Mouse (Mus musculus): ENCODE data around the gene Tnfsf13. TPM values are rescaled to one million over a fixed set of nuclear protein-coding genes. Genes with fewer than 3 reads are reported as not detected.

Gene Tnfsf13
- polyA plus RNA-seq, 1 experiment from 2014 or later: 0.55 TPM

DNA sequence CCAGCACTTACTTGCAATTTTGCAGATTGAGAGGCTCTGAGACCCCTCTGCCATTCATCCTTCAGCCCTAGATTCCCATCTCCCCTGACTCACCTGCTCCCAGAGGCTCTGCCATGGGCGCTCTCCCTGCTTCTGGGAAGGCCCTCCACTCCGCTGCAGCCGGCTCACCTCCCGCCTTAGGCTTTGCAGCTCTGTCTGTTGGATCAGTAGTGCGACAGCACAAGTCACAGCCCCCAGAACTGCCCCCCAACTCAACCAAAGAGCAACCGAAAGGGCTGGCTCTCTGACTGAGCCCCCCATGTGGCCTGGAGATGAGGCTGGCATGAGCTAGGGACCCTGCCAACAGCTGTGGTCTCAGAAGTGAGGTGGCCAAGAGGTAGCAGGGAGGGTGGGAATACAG, 648 bp downstream of the Tnfsf13 start:
- H3K4me2 ChIP-seq (replicated peaks): no peak overlapping the region
- H3K9me3 ChIP-seq (ENCODE audit: control insufficient read depth, low read length): no peaks in the 10 kb centered on the region
- no peak overlapping the region for H3K27ac ChIP-seq
- no peak overlapping the region for H3K4me3 ChIP-seq (replicated peaks; ENCODE audit: low read length)
- peaks cover 22% of the 10 kb centered on the region for H3K4me1 ChIP-seq (replicated peaks; ENCODE audit: control insufficient read depth, insufficient read depth, low read length)
- ATAC-seq (ENCODE audit: low FRiP score) (no peak), DNase-seq (ENCODE audit: low spot score) (no peak)
- H3K36me3 ChIP-seq (replicated peaks; ENCODE audit: control insufficient read depth, insufficient read depth): peaks cover 5% of the 10 kb centered on the region
- 74% methylated on average over 6 of the region's 6 CpGs for WGBS
- no peaks in the 10 kb centered on the region for H3K27me3 ChIP-seq (ENCODE audit: control insufficient read depth, insufficient read depth, low read length)
- 0 out of 2 replicates have a peak overlapping the region, but pooled peaks have one; percentile 17 for H3K9ac ChIP-seq

- Histone ChIP-seq H3K4me1 (replicated peaks; ENCODE audit: control insufficient read depth, insufficient read depth, low read length) (peaks cover 25% of the 10 kb centered on the region), H3K36me3 (replicated peaks; ENCODE audit: control insufficient read depth, insufficient read depth) (peaks cover 9% of the 10 kb centered on the region), H3K4me2 (replicated peaks) (no peak overlapping the region), H3K4me3 (replicated peaks; ENCODE audit: low read length) (no peak overlapping the region), H3K27me3 (ENCODE audit: control insufficient read depth, insufficient read depth, low read length) (no peaks in the 10 kb centered on the region), H3K27ac (no peak overlapping the region), H3K9ac (peak overlapping the region; percentile 13; the same call in 1 of the 2 replicates), H3K9me3 (ENCODE audit: control insufficient read depth, low read length) (no peaks in the 10 kb centered on the region)
- ATAC-seq (ENCODE audit: low FRiP score) (no peak), DNase-seq (ENCODE audit: low spot score) (no peak)
- WGBS: 84% methylated on average over 12 of the region's 12 CpGs
These were observed 1.3 kb downstream of the Tnfsf13 start for GRCm38 (mm10) chr11:69684128-69684745.

- Histone ChIP-seq H3K9me3 (ENCODE audit: control insufficient read depth, low read length) (no peaks in the 10 kb centered on the region), H3K27me3 (ENCODE audit: control insufficient read depth, insufficient read depth, low read length) (no peaks in the 10 kb centered on the region), H3K4me2 (replicated peaks) (peak overlapping the region; percentile 71), H3K36me3 (replicated peaks; ENCODE audit: control insufficient read depth, insufficient read depth) (peaks cover 13% of the 10 kb centered on the region), H3K4me3 (replicated peaks; ENCODE audit: low read length) (no peak overlapping the region), H3K9ac (peak overlapping the region; percentile 74), H3K27ac (peak overlapping the region; percentile 79), H3K4me1 (replicated peaks; ENCODE audit: control insufficient read depth, insufficient read depth, low read length) (peaks cover 25% of the 10 kb centered on the region)
- DNase-seq (ENCODE audit: low spot score): no peak
- ATAC-seq (ENCODE audit: low FRiP score): no peak
- WGBS: 85% methylated on average over 7 of the region's 7 CpGs
These were observed 2.0 kb downstream of the Tnfsf13 start for GRCm38 (mm10) chr11:69683576-69683975.

DNA sequence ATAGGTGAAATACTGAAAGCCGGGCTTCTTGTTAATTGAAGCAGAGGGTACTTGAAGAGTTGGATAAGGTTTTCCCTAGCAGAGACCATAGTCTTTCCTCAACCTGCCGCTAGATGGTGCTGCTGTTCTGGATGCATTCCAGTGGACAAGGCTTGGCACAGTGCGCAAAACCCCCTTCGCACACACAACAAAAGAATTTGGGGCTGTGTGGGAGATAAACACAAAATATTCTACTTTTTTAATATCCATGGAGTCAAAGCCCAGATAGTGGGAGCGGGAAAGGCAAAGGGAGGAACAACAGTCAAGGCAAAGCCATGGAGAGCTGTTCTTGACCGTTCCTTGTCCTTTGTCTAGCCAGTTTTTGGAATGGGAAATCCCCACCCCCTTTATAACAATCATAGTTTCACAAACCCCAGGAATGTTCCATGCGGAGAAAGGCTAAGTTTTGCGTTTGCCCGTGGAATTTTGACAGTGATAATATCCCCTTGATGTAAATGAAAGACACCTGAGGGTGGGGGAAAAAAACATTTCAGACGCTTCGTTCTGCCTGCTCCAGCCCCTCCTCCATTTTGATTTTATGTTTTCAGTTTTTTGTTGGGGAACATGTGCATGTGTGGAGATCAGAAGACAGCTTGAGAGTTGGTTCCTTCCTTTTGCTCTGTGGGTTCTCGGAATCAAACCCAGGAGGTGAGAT, 2.6 kb downstream of the Tnfsf13 start:
- no peaks in the 10 kb centered on the region for H3K27me3 ChIP-seq (ENCODE audit: control insufficient read depth, insufficient read depth, low read length)
- peaks cover 19% of the 10 kb centered on the region for H3K36me3 ChIP-seq (replicated peaks; ENCODE audit: control insufficient read depth, insufficient read depth)
- ATAC-seq (ENCODE audit: low FRiP score) (0 out of 2 replicates have a peak, but pooled peaks have one; percentile 32), DNase-seq (ENCODE audit: low spot score) (peak; percentile 97)
- peak overlapping the region; percentile 74 for H3K9ac ChIP-seq
- peak overlapping the region; percentile 71 for H3K4me2 ChIP-seq (replicated peaks)
- H3K4me3 ChIP-seq (replicated peaks; ENCODE audit: low read length): peak overlapping the region; percentile 73; the same call in 1 of the 2 replicates
- H3K27ac ChIP-seq: peak overlapping the region; percentile 93
- H3K4me1 ChIP-seq (replicated peaks; ENCODE audit: control insufficient read depth, insufficient read depth, low read length): peaks cover 25% of the 10 kb centered on the region
- 20% methylated on average over 12 of the region's 12 CpGs for WGBS
- no peaks in the 10 kb centered on the region for H3K9me3 ChIP-seq (ENCODE audit: control insufficient read depth, low read length)

- WGBS: 29% methylated on average over 24 of the region's 24 CpGs
- DNase-seq (ENCODE audit: low spot score) (no peak), ATAC-seq (ENCODE audit: low FRiP score) (no peak)
- peaks cover 25% of the 10 kb centered on the region for H3K36me3 ChIP-seq (replicated peaks; ENCODE audit: control insufficient read depth, insufficient read depth)
- H3K27ac ChIP-seq: peak overlapping the region; percentile 93
- no peaks in the 10 kb centered on the region for H3K9me3 ChIP-seq (ENCODE audit: control insufficient read depth, low read length)
- peak overlapping the region; percentile 71 for H3K4me2 ChIP-seq (replicated peaks)
- H3K9ac ChIP-seq: peak overlapping the region; percentile 74
- peak overlapping the region; percentile 73 for H3K4me3 ChIP-seq (replicated peaks; ENCODE audit: low read length)
- peaks cover 25% of the 10 kb centered on the region for H3K4me1 ChIP-seq (replicated peaks; ENCODE audit: control insufficient read depth, insufficient read depth, low read length)
- no peaks in the 10 kb centered on the region for H3K27me3 ChIP-seq (ENCODE audit: control insufficient read depth, insufficient read depth, low read length)
These were observed 3.3 kb downstream of the Tnfsf13 start for GRCm38 (mm10) chr11:69682209-69682839.

DNA sequence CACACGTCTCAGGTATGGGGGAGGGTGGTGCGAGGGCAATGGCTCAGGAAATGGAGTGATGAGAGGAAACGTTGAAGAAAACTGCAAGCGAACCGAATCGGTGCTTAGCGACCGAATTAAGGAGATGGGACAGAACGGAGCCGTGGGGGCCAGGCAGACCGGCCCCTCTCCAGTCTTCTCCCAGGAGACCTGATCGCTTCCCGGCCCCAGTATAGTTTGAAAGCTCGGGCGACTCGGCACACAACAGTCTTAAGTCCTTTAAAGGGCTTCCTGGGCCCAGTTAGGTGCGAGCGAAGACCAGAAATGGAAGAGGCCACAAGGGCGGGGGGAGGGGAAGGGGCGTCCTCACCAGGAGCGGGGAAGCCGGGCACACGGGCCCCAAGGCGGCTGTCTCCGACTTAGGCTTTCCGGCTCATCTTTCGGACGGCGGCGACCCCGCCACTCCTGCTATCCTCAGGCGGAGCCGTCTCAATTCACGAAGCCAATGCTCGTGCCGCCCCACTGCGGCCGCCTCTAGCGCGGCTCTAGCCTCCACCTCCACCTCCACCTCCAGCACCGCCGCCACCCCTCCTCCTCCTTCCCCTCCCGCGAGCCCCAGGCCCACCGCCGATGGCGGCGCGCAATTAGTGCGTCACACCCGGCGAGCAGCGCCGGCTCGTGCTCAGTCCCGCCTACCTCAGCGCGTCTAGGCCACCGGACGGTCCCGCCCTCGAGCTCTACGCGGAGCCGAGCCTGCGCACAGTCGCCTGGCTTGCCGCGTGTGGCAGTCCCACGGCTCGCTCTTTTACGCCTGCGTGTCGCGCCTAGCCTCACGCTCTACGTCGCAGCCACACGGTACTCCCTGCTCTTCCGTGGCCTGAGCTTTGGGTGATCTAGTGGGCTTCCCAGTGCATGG, 4.0 kb downstream of the Tnfsf13 start, which contains the start of gene Senp3:
Gene Senp3 (minus strand): TSS at position 771 of the 895 bp plus-strand sequence.
- Histone ChIP-seq H3K4me2 (replicated peaks) (peak within 1 kb of the TSS; percentile 71), H3K36me3 (replicated peaks; ENCODE audit: control insufficient read depth, insufficient read depth) (peaks cover 33% of the 10 kb centered on the region), H3K9ac (peak within 1 kb of the TSS; percentile 74), H3K9me3 (ENCODE audit: control insufficient read depth, low read length) (no peaks in the 10 kb centered on the region), H3K4me1 (replicated peaks; ENCODE audit: control insufficient read depth, insufficient read depth, low read length) (peaks cover 25% of the 10 kb centered on the region), H3K4me3 (replicated peaks; ENCODE audit: low read length) (peak within 1 kb of the TSS; percentile 73), H3K27me3 (ENCODE audit: control insufficient read depth, insufficient read depth, low read length) (no peaks in the 10 kb centered on the region), H3K27ac (peak within 1 kb of the TSS; percentile 93)
- peak; percentile 97 for ATAC-seq (ENCODE audit: low FRiP score)
- under 1% methylated on average over 71 of the region's 80 CpGs for WGBS
- DNase-seq (ENCODE audit: low spot score): peak; percentile 99

DNA sequence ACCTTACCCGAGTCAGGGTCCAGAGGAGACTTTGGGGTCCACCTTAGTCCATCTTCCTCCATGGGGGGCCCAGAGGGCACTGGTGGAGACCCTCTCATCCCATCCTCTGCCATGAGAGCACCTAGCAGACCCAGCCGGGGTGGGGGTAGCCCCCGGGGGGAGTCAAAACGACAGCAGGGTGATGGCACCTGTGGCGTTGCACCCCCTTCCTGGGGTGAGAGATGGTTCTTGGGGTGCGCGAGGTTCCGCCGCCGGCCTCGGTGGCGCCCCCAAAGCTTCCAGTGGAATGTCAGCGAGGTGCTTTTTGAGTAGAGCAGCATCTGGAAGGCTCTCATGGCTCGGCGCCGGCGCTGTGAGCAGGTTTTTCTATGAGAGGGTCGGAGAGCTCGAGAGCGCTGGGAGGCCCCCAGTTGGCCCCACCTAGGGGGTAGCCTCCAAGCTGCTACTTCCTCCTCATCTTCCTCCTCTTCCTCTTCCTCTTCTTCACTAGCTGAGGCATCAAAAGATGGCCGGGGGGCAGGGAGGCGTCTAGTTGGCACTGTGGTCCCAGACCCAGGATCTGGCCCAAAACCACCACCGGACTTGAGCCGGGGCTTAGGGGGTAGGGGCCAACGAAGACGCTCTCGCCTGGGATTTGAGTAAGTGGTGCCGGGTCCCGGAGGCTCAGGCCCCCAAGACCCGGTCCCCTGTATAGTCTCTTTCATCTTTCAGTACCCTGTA, 5.3 kb downstream of the Tnfsf13 start:
- no peak overlapping the region for H3K27ac ChIP-seq
- H3K9ac ChIP-seq: peak overlapping the region; percentile 74; the same call in 1 of the 2 replicates
- peak overlapping the region; percentile 73 for H3K4me3 ChIP-seq (replicated peaks; ENCODE audit: low read length)
- H3K4me1 ChIP-seq (replicated peaks; ENCODE audit: control insufficient read depth, insufficient read depth, low read length): peaks cover 25% of the 10 kb centered on the region
- no peak for DNase-seq (ENCODE audit: low spot score)
- WGBS: 90% methylated on average over 30 of the region's 30 CpGs
- peak overlapping the region; percentile 71 for H3K4me2 ChIP-seq (replicated peaks)
- H3K27me3 ChIP-seq (ENCODE audit: control insufficient read depth, insufficient read depth, low read length): no peaks in the 10 kb centered on the region
- no peak for ATAC-seq (ENCODE audit: low FRiP score)
- H3K9me3 ChIP-seq (ENCODE audit: control insufficient read depth, low read length): no peaks in the 10 kb centered on the region
- peaks cover 46% of the 10 kb centered on the region for H3K36me3 ChIP-seq (replicated peaks; ENCODE audit: control insufficient read depth, insufficient read depth)

DNA sequence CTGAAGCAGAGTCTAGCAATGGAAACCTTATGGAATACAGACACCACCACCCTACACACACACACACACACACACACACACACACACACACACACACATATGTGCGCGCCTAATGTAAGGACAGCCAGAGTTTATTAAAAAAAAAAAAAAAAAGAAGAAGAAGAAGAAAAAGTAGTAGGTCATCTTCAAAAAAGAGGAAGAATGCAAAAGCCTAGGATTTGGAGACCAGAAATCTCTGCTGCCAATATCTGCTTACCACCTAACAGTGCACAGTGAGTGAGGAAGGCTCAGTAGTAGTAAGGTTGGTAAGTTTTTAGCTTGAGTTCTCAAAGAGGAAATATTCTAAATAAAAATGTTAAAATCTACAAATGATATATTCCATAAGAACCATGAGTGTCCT, 6.4 kb downstream of the Tnfsf13 start:
- H3K4me2 ChIP-seq (replicated peaks): no peak overlapping the region; the same call in 1 of the 2 replicates
- H3K4me3 ChIP-seq (replicated peaks; ENCODE audit: low read length): no peak overlapping the region
- peaks cover 57% of the 10 kb centered on the region for H3K36me3 ChIP-seq (replicated peaks; ENCODE audit: control insufficient read depth, insufficient read depth)
- no peaks in the 10 kb centered on the region for H3K9me3 ChIP-seq (ENCODE audit: control insufficient read depth, low read length)
- peaks cover 25% of the 10 kb centered on the region for H3K4me1 ChIP-seq (replicated peaks; ENCODE audit: control insufficient read depth, insufficient read depth, low read length)
- 91% methylated on average over 2 of the region's 2 CpGs for WGBS
- no peak overlapping the region for H3K9ac ChIP-seq
- H3K27ac ChIP-seq: no peak overlapping the region
- DNase-seq (ENCODE audit: low spot score) (no peak), ATAC-seq (ENCODE audit: low FRiP score) (no peak)
- H3K27me3 ChIP-seq (ENCODE audit: control insufficient read depth, insufficient read depth, low read length): no peaks in the 10 kb centered on the region
